Mouse (Mus musculus) spleen, adult 10 weeks (tissue): ENCODE data around the gene Usp3. TPM values are rescaled to one million over a fixed set of nuclear protein-coding genes. Genes with fewer than 3 reads are reported as not detected.

Experiments
- polyA plus RNA-seq: library from polyadenylated mRNA; stranded (reverse); fragments of 350-450 nt; fragmentation: Illumina TruSeq; extraction: RNeasy Lipid Tissue Mini Kit (QIAGEN cat#74804); gene quantifications from one replicate; pipeline ENCODE4 v1.2.3, GENCODE M21; 2015; ENCODE audit warnings: low replicate concordance; ENCODE audit not compliant: insufficient read depth

The Usp3 gene
- 106 TPM for polyA plus RNA-seq

GRCm38 (mm10) chr9:66592708-66593612 is at the start of gene Usp3:
Gene Usp3, minus strand, starts transcription at chr9:66593142.

GRCm38 (mm10) chr9:66514256-66514770 is 78.6 kb downstream of the Usp3 start, which contains the start of gene Fbxl22:
Gene Fbxl22, minus strand, starts transcription at chr9:66514593.

Other genes with a start within 250 kb of the Usp3 start
- gene Herc1, start 242.7 kb downstream of the Usp3 start, polyA plus RNA-seq: 70.2 TPM
- 0.99 TPM for gene Fbxl22, start 78.5 kb downstream of the Usp3 start, polyA plus RNA-seq
- 1.4 TPM for gene Car12, start 120.5 kb upstream of the Usp3 start, polyA plus RNA-seq
- 7.4 TPM for gene Aph1b, start 202.3 kb upstream of the Usp3 start, polyA plus RNA-seq
- 0.15 TPM for gene Gm10647, start 203.9 kb upstream of the Usp3 start, polyA plus RNA-seq
- gene Aph1c, start 241.6 kb upstream of the Usp3 start, polyA plus RNA-seq: 14.6 TPM